Mouse (Mus musculus) gastrocnemius, adult 2 months (tissue): Measurements from ENCODE around the gene Mgat4e. TPM values are rescaled to one million over a fixed set of nuclear protein-coding genes. Genes with fewer than 3 reads are reported as not detected.

Experiments used
- DNase-seq: peaks from one replicate; pipeline ENCODE4 v3.0.0; 2022
- H3K27ac ChIP-seq: fragments of 200-600 bp; 2 replicates; pipeline ENCODE4 v1.8.1; 2022; ENCODE audit warnings: mild to moderate bottlenecking
- H3K4me3 ChIP-seq: fragments of 200-600 bp; 2 replicates; pipeline ENCODE4 v1.8.1; 2022; ENCODE audit warnings: mild to moderate bottlenecking, moderate library complexity
- CTCF ChIP-seq: fragments of 200-600 bp; IDR thresholded peaks from 2 replicates; pipeline ENCODE4 v1.8.1; 2022; ENCODE audit warnings: antibody characterized with exemption, mild to moderate bottlenecking, moderate library complexity
- intact Hi-C: fragments of 180-260 bp; cut with DNase I; formaldehyde crosslinking; loops from one replicate; pipeline ENCODE4 v1.15.1; 2025
- total RNA-seq, 2 experiments: library from RNA; stranded (reverse); gene quantifications; 2 replicates each; pipeline ENCODE4 v1.2.3; 2021

The Mgat4e gene
- total RNA-seq, 2 experiments from 2014 or later = not detected

- no peak for DNase-seq
- Histone ChIP-seq H3K27ac (peak overlapping the region; percentile 96), H3K4me3 (peak overlapping the region; percentile 97)
- intact Hi-C loops = loop anchor here (5.0 kb wide), 2 partner anchors 37 to 82 kb away; partner anchors contain the start of gene Klhl12
- TF ChIP-seq CTCF = no peak
Observed at GRCm38 (mm10) chr1:134493956-134494355, 55.5 kb downstream of the Mgat4e start.

DNA sequence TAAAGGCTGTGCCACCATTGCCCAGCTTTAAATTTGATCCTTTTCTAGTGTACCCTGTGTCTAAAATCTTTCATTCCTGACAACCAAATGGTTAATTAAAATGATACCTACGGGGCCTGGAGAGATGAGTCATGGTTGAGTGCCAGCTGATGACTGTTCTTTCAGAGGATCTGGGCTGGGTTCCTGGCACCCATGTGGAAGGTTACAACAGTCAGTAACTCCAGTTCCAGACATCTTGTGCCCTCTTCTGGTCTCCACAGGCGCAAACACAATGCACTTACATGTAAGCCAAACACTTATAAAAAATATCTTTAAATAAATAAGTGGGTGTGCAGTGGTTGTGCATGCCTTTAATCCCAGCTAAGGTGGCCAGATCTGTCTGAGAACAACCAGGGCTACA, 56.0 kb downstream of the Mgat4e start:
- 0 out of 2 replicates have a peak, but pooled peaks have one; percentile 2 for TF ChIP-seq CTCF
- peak overlapping the region; percentile 97; the same call in 1 of the 2 replicates for H3K4me3 ChIP-seq
- H3K27ac ChIP-seq = peak overlapping the region; percentile 96
- DNase-seq = no peak
- intact Hi-C loops = loop anchor here (5.0 kb wide), 2 partner anchors 36 to 81 kb away; partner anchors contain the start of gene Klhl12

GRCm38 (mm10) chr1:134492276-134492675, 57.2 kb downstream of the Mgat4e start:
- no peak overlapping the region for H3K27ac ChIP-seq
- H3K4me3 ChIP-seq = no peak overlapping the region
- no peak for TF ChIP-seq CTCF
- no peak for DNase-seq
- intact Hi-C loops = loop anchor here (5.0 kb wide), 2 partner anchors 35 to 80 kb away; partner anchors contain the start of gene Klhl12

Other genes starting within 250 kb of the Mgat4e start
- gene Ppfia4, start 216.8 kb downstream of the Mgat4e start, total RNA-seq = under 1 TPM; 0.42 to 0.46 TPM
- 10 to 100 TPM; 12.3 to 12.4 TPM for gene Tmem183a, start 187.7 kb downstream of the Mgat4e start, total RNA-seq
- not detected for gene 4933406M09Rik, start 163.7 kb downstream of the Mgat4e start, total RNA-seq
- 10 to 100 TPM; 82.3 to 84.1 TPM for gene Cyb5r1, start 144.1 kb downstream of the Mgat4e start, total RNA-seq
- 100 to 1,000 TPM; 163 to 196 TPM for gene Adipor1, start 134.3 kb downstream of the Mgat4e start, total RNA-seq
- gene Klhl12, start 94.2 kb downstream of the Mgat4e start, total RNA-seq = 10 to 100 TPM; 17.9 to 20.6 TPM
- 1 to 10 TPM; 5.5 to 6.7 TPM for gene Rabif, start 55.0 kb downstream of the Mgat4e start, total RNA-seq
- gene Kdm5b, start 10.5 kb upstream of the Mgat4e start, total RNA-seq = 1 to 10 TPM; 9.7 to 9.8 TPM
- not detected for gene Syt2, start 97.0 kb upstream of the Mgat4e start, total RNA-seq